Mouse (Mus musculus) right cerebral cortex, postnatal 14 days (tissue): ENCODE measurements around the gene Cfap73.

ENCODE experiments used
- DNase-seq: peaks from one replicate; pipeline ENCODE4 v3.0.0; 2022

The Cfap73 gene

DNA sequence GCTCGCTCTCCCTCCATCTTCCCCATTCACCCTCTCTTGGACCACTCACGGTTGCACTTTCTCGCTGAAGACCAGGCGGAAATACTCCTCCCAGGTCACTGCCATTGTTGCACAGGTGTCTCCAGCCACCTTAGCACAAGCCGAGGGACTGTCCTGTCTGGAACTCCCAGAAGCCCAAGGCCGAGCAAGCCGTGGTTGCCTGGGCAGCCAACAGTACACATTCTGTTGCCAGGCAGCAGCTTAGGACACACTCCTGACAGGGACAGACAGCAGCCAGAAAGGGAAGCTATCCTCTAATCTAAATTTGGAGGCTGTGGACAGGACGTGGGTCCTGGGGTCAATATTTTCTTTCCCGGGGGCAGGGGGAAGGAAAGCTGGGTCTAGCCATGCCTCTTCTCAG, at the start of gene Cfap73:
Cfap73 (minus strand) TSS at position 105 of the 400 bp plus-strand sequence.
- DNase-seq = no peak

DNA sequence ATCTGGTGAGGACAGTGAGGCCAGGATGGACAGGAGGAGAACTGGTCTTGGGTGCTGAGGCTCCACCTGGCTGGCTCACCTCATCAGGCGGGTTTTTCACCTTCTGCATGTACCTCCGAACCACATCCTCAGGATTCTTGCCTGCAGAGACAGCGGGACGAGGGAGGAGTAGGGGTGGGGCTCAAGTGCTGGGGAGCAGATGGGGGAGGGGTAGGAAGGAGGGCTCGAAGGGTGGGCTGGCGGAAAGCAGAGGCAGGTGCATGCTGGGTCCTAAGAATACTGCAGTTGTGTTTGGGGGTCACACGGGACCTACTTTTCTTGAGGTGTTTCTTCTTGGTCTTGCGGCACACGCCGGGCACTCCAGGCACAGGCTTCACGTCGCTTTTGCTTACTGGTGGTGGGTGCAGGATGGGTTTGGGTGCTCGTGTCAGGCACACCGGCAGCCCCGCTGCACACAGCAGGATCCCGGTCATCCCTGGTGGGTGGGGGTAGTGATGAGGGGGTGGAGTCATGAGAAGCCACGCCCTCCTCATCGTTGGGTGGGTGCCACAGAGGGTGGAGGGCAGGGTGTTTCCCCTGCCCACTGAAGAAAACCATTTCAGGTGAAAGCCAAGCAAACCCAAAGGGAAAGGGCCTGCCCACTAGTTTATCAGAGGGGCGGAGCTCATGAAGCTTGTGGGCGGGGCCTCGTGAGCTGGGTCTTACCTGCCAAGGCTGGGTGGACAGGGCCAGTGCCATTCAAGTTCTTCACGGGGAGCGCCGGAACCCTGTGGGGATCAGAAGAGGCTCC, 49.1 kb upstream of the Cfap73 start:
- no peak for DNase-seq

DNA sequence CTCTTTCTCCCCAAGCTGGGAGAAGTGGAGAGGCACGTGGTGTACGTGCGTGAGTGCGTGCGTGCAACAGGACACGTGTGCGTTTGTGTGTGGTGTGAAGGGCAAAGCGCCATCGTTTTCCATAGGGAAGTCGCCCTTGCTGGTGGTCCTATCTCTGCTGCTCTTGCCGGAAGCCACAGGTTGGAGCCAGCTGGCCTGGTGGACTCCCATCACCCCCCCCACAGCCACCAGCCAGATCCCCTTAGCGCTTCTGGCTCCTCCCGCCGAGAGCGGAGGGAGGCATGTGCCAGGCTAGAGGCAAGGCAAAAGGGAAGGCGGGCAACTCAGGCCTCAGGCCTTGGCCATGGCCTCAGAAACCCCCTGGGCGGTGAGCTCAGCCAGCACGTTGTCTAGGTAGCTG, 46.9 kb upstream of the Cfap73 start:
- DNase-seq = no peak

DNA sequence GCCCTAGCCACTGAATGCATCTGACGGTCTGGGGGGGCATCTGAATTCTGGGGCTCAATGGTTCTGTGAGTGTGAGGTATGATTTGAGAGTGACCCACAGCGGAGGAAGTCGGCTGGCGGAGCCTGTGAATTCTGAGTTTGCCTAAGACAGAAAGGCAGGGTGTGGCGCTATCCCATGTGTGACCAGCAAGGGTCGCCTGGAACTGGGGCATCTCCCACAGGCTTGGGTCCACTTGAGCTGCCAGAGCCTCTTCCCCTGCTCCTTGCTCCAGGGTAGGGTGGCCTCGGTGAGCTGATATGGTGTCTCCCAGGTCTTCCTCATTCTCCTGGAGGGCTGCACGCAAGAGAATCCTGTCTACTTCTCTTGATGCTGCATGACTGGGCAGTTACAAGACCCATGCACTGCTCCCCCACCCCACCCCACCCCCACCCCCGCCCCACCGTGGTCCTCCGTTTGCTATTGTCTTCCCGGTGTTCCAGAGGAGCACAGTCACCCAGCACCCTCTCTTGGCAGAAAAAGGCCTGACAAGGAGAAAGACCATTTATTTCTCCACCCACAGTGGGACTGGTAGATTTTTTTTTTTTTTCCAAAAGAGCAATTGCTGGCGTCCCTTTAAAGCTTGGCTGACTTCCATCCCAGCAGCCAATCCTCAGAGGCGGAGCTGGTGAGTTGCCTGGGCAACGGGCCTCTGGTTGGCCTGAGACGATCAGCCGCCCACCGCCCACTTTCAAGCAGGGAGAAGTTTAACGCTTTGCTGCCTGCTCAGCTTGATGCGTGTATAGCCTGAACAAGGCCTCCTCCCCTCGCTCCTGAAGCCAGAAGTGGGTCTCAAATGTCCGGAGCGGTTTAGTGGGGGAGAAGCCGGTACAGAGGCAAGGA, 45.9 kb upstream of the Cfap73 start:
- peak; percentile 91 for DNase-seq

DNA sequence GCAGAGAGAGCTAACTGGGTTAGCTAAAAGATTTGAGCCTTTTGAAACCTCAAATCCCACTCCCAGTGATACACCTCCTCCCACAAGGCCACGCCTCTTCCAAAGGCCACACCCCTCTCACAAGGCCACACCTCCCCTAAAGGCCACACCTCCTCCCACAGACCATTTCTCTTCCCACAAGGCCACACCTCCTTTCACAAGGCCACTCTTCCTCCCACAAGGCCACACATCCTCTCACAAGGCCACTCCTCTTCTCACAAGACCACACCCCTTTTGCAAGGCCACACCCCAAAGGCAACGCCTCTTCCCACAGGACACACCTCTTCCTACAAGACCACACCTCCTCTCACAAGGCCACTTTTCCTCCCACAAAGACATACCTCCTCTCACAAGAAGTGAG, 43.5 kb upstream of the Cfap73 start:
- no peak for DNase-seq

DNA sequence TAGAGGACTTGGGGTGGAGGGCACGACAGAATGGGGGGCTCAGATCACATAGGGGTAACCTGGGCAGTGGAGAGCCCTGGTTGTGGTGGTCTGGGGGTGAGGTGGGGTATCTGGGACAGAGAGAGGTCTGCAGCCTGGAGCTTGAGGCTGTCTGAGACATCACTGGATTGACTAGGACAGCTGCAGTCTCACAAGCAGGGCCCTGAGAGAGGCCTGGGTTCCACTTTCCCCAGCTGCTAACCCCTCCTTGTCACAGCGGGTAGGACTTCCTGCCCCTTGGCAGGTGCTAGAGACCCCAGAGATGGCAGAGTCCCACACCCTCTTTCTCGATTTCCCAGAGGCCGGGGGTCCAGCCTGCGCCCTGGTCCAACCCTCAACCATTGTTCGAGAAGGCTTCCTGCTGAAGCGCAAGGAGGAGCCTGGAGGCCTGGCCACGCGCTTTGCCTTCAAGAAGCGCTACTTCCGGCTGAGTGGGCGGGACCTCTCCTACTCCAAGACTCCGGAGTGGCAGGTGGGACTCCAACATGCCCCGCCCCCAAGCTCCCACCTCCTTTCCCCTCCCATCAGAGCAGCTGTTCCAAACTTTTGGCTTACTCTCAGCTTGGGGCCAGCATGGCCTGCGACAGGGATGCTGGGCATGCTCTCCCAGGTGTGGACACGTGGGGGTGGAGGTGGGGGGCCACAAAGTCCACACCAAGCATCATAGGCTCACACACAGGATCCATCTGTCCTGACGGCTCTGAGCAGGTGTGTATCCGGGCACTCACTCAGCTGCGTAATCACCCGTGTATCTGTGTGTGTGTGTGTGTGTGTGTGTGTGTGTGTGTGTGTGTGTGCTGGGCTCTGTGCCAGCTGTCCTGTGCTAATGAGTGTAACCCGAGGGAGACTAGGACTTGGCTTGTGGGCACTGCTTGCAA, 40.5 kb upstream of the Cfap73 start:
- peak; percentile 53 for DNase-seq

DNA sequence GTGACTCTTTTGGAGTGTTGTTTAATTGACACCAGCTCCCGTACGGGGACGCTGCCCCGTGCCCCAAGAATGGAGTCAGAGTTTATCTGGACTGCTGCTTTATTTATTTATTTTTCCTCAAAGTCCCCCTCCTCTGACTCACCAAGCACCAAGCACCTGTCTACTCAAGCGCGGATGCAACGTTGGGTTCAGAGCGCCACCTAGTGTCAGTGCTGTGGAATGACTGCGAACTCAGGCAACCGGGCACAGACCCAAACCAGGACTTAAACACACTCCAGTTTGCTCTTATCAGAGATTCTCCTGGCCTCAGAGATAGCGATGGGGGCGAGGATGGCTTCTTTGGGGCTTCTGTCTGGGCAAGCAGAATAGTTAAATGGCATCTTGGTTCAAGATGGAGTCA, 39.6 kb upstream of the Cfap73 start:
- peak; percentile 66 for DNase-seq

DNA sequence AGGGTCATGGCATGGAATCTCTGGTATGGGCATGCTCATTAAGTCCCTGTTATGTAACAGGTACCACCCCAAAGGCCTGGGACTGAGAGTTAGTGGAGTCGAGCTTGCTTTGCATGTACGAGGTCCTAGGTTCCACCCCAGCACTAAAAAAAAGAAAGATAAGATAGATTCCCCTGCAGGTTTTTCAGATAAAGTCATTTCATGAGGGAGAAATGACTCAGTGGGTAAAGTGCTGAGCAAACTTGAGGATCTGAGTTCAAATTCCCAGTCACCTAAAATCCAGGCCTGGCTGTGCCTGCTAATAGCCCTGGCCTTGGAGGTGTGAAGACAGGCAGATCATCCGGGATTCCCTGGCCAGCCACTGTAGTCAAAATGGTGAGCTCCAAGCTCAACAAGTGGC, 37.8 kb upstream of the Cfap73 start:
- DNase-seq = no peak

DNA sequence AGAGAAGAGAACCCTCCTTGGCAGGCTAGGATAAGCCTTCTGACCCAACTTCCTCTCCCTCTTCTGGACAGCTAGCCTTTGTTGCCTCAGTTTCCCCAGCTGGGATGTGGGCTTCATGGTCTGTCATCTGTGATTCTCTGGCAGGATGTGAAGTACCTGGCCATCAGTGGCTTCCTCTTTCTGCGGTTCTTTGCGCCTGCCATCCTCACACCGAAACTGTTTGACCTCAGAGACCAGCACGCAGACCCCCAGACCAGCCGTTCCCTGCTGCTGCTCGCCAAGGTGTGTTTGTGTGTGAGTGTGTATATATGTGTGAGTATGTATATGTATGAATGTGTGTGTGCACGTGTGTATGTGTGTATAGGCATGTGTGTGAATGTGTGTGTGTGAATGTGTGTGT, 36.1 kb upstream of the Cfap73 start:
- DNase-seq = no peak

DNA sequence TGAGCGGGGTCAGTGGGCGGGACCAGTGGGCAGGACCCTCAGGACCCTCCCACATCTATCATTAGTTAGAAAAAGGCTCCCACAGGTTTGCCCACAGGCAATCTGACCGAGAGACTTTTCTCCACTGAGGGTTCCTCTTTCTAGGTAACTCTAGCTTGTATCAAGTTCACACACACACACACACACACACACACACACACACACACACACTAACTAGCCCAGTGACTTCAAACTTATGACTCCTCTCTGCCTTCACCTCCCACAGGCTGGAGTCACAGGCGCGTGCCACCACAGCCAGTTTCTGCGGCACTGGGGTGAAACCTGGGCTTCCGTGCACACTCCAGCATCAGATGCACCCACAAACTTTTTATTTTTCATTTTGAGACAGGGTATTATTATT, 34.7 kb upstream of the Cfap73 start:
- no peak for DNase-seq

DNA sequence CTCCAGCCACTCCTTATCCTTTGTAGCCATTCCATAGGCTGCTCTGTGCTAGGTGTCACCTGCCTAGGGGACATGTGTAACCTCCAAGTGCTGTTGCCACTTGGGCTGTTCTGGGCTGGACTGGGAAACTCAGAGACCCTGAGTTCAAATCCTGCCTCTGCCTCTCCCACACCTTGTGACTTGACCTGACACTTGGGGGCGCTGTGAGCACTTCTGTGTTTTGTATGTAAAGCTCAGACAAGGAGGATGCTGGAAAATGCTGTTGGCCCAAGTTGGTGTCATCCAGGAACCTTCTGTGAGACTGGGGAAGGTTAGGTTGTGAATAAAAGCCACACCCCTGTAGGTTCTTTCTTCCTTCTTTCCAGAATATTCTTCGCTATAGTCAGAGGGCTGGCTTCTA, 30.9 kb upstream of the Cfap73 start:
- peak; percentile 34 for DNase-seq

DNA sequence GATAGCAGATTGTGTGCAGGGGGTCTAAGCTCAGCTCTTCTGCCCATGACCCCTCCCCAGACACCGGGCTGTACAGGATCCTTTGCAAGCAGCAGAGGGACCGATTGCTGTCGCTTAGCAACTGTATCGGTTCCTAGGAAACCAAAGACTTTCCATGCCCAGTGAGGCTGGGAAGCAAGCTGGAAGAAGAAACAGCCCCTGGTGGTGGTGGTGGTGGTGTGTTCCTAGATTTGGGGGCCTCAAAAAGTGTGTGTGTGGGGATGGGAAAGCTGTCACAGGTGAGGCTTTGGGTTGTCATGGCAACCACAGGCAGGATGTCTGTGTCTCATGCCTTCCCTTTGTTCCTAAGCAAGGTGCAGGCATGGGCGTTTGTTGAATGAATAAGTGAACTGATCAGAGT, 26.8 kb upstream of the Cfap73 start:
- DNase-seq = peak; percentile 53

DNA sequence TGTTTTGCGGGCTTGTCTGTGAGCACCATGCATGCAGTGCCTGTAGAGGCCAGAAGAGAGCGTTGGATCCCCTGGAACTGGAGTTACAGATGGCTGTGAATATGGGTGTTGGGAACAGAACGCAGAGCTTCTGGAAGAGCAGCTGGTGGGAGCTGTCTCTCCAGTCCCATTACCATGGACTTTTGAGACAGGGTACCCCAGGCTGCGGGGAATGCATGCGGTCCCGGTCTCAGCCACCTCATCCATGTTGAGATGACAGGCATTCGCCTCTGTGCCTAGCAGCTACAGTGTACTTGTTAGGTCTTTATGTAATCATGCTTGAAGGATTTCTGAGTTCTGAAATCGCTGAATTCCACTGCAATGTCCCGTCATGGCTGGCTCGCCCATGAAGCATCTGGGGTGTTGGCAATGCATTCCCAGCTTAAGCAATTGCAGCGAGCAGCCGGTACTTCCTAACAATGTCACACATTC, 22.3 kb upstream of the Cfap73 start:
- DNase-seq = peak; percentile 29

DNA sequence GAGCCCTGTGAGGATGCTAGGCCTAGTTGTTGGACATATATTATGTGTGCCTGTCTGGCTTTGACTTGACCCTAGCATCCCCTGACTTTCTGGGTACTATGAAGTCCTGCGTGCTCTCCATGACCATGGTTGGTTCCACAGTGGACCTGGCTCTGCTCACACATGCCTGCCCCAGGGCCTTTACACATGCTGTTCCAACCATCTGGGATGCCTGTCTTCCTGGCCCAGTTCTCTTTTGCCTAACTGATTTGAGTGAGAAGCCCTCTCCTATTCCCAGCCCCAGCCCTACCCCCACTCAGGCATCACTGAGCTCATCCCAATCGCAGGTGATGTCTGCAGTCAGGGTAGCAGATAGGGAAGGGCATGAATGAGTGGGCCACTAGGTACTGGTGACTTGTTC, 19.8 kb upstream of the Cfap73 start:
- DNase-seq = no peak

DNA sequence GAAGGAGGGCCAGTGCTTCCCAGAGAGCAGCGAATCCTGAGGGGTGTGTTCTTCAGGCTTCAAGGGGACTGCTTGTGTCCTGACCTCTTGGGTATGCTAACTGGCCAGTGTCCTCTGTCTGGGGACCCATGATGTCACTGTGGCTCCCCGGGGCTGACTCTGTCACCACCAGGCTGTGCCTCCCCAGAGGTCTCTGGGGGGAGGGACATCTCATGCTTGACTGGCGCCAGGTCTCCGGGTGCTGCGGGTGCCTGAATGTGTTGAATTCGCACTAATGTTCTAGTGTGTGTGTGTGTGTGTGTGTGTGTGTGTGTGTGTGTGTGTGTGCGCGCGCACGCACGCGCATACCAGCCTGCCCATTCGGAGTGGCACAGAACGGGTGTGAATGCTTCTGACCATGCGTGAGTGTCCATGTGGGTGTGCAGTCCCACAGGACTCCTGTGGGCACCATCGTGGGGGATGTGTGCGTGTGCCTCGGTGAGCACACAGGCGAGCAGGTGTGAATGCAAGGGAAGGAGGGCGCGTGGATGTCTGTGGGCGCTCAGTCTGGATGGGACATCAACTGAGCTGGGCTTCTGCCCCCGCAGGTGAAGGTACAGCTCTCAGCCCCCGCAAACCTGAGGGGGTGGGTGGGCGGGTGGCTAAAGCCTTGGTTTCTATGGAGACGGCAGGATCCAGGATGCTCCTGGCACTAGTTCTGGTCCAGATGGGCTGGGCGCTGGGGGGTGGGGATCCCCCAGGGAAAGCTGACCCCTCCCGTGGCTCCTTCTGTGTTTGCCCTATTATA, 19.1 kb upstream of the Cfap73 start:
- peak; percentile 32 for DNase-seq

DNA sequence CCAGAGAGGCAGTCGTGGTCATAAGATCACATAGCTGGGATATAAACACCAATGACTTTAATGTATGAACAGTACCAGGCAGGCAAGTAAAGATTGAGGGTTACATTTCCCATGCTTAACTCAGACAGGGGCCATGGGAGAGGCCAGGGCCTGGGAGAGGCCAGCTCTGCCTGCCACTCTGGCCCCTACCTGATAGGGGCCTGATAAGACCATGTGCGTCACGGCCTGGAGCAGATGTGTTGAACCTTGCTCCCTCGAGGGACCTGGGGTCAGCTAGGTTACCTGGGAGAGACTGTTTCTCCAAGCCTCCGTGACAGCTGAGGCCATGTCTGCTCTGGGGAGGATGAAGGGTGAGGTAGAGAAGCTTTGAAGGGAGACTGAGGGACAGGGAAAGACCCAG, 17.2 kb upstream of the Cfap73 start:
- no peak for DNase-seq

DNA sequence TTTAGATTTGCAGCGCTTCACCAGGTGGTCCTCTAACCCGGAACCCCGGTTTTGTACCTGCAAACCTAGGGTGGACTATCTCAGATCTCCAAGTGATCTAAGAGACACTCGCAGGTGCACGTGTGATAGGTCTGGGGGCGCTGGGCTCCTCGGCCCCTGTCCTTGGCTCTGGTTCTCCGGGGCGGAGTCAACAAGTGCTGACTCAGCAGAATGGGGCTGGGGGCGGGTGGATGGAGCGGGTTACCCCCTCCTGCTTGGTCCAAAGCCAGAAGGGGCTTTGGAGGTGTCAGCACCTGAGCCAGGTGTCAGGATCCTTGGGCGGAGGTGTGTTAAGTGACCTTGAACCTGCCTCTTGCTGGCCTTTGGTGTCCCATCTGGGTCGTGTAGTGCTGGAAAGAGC, 15.9 kb upstream of the Cfap73 start:
- DNase-seq = no peak

DNA sequence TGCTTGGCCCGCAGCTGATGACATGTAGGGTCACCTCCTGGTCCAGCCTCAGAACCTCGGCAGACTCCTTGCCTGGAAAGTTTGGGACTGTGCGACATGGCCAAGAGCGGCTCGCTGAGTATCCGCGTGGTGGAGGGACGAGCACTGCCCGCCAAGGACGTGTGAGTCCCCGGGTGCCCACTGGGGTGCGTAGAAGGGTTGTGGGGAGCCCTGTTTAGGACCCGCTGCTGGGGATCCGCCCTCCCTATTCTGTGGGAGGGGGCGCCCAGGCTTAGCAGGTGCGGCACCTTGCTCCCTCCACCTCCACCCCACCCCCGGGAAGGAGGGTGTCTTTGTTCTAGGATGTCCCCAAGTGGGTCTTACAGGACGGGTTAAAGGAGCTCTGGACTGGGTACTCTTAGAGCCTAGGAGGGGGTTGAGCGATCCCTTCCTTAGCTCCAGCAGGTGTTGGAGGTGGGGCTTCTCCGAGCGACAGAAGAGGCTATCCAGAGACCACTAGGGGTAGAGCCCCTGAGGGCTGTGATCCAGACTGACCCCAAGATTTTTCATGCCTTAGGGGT, 15.4 kb upstream of the Cfap73 start:
- peak; percentile 59 for DNase-seq

DNA sequence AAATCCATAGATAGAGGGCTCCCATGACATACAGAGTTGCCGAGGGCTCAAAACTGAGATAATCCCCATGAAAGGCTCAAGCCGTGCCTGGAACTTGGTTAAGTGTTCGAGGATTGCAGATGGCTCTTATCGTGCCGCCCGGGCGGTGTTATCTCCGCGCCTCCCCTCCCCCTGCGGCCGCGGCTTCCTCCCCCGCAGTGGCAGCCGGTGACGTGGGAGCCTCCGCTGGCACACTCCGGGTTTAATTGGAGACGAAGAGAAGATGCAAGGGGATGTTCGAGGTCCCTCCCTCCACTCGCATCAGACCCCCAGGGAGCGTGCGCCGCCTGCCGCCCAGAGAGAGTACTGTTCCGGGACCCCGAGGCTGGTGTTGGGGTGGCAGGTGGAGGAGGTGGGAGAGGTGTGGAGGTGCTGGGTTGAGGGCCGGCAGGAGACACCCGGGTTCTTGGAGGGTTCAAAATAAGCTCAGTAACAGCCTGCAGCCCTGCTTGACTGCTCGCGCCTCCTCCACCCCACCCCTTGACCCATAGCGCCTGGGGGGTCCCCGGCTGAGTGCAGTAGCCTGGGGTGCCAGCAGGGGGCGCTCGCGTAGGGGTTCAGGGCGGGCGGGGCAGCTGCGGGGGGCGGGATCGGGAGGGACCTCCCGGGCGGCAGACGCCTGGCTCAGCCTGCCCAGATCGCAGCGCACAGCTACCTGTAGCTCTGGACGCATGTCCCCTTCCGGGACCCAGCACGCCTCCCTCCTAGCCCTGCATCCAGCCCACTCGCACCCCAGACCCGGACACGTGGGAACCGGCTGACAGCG, 14.7 kb upstream of the Cfap73 start, which contains the start of gene Rasal1:
Rasal1 (plus strand) TSS at position 244 of the 805 bp plus-strand sequence.
- peak; percentile 86 for DNase-seq

DNA sequence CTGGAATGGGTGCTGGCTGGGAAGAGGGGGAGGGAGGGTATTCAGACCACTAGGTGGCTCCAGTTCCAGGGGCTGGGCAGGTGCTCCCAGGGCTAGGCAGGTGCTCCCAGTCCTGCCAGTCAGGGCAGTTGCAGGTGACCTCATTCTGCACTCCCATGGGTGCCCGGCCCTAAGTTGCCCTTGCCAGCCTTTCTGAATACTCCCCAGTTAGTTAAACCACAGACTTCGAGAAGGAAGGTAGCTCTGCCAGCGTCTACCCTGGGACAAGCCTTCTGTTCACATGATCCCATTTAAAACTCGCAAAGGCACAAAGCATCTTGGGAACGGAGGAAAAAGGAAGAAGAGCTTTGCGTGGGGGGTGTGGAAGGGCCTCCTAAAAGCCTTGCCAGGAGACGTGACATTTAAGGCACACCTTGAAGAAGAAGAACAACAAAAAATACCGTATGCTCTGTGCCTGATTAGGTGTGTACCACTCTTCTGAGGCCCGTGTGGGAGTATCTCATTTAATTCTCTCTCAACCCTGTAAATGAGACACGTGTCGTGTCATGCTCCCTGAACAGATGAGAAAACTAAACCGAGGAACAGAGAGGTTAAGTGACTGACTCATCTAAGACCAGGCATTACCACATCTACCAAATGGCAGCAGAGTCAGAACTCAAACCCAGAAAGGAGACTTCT, 13.9 kb upstream of the Cfap73 start:
- DNase-seq = no peak
